Mouse (Mus musculus) embryonic facial prominence, embryonic 11.5 days (tissue): ENCODE data around the gene Muc4. TPM values are rescaled to one million over a fixed set of nuclear protein-coding genes. Genes with fewer than 3 reads are reported as not detected.

Source experiments
- ATAC-seq: fragments of 200-750 bp; cut with Nextera tagmentation; replicated peaks from 2 replicates; pipeline ENCODE4 v1.8.0; 2017; ENCODE audit warnings: low read depth; ENCODE audit not compliant: insufficient number of reproducible peaks, low FRiP score, low TSS enrichment
- DNase-seq: peaks from one replicate; pipeline ENCODE4 v3.0.0-alpha.2; 2015; ENCODE audit warnings: low spot score
- H3K27ac ChIP-seq: fragments of 300-500 bp; sonication (generic); replicated peaks from 2 replicates; pipeline ENCODE4 v1.5.1; 2014; ENCODE audit warnings: mild to moderate bottlenecking, low read depth, low read length, control low read depth
- H3K27me3 ChIP-seq: fragments of 300-500 bp; sonication (generic); 2 replicates; pipeline ENCODE4 v1.6.1; 2014; ENCODE audit warnings: mild to moderate bottlenecking, low read length, moderate library complexity, mixed read lengths; ENCODE audit not compliant: control insufficient read depth, insufficient read depth
- H3K36me3 ChIP-seq: fragments of 300-500 bp; sonication (generic); replicated peaks from 2 replicates; pipeline ENCODE4 v1.6.1; 2014; ENCODE audit warnings: low read depth, mild to moderate bottlenecking, low read length, moderate library complexity, mixed read lengths; ENCODE audit not compliant: control insufficient read depth, insufficient read depth
- H3K4me1 ChIP-seq: fragments of 300-500 bp; sonication (generic); 2 replicates; pipeline ENCODE4 v1.6.1; 2014; ENCODE audit warnings: low read length, mixed read lengths; ENCODE audit not compliant: control insufficient read depth, insufficient read depth
- H3K4me2 ChIP-seq: fragments of 300-500 bp; sonication (generic); 2 replicates; pipeline ENCODE4 v1.6.1; 2014; ENCODE audit warnings: low read depth, mild to moderate bottlenecking, control low read depth, low read length, moderate library complexity
- H3K4me3 ChIP-seq: fragments of 300-500 bp; sonication (generic); 2 replicates; pipeline ENCODE4 v1.5.1; 2014; ENCODE audit warnings: low read depth, low read length, control low read depth
- H3K9ac ChIP-seq: fragments of 300-500 bp; sonication (generic); replicated peaks from 2 replicates; pipeline ENCODE4 v1.6.1; 2014; ENCODE audit warnings: mild to moderate bottlenecking, control low read depth, low read length
- H3K9me3 ChIP-seq: fragments of 300-500 bp; sonication (generic); replicated peaks from 2 replicates; pipeline ENCODE4 v1.6.1; 2016; ENCODE audit warnings: mild to moderate bottlenecking, low read length, inconsistent platforms, mixed read lengths; ENCODE audit not compliant: control insufficient read depth
- WGBS: fragments of 180-500 bp; shearing (Covaris S2); extraction: QIAGEN DNeasy Blood & Tissue Kit; methylation state at CpG from one replicate; pipeline ENCODE4 v1.1.7; 2014; 5-methylcytosine and 5-hydroxymethylcytosine counted together
- polyA plus RNA-seq: library from polyadenylated mRNA; unstranded; fragments of >200 nt; fragmentation: Nextera tagmentation; extraction: Ambion mirVana; gene quantifications from 2 replicates; pipeline ENCODE4 v1.2.1, GENCODE M21; 2014

The Muc4 gene
- polyA plus RNA-seq, 1 experiment from 2014 or later = not detected

DNA sequence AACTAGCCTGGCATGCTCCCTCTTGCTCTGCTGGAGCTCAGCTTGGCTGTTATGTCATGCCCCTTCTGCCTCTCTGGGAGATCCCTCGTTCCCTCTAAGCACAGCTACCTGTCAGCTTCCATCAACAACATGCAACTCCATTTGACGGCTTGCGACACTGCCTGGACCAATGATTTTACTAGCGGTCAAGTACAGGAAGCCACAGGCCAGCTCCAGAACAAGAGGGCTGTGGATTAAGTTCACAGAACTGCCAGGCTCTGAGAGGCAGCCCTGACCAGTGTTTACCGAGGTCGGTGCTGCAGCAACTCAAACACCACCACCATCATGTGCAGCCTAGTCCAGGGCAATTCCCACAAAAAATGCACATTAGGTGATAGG is 86.8 kb downstream of the Muc4 start:
- H3K9me3 ChIP-seq = no peaks in the 10 kb centered on the region
- no peak overlapping the region for H3K27ac ChIP-seq
- H3K4me1 ChIP-seq = no peaks in the 10 kb centered on the region
- no peak overlapping the region for H3K4me3 ChIP-seq
- no peak overlapping the region for H3K4me2 ChIP-seq
- ATAC-seq (no peak), DNase-seq (no peak)
- no peak overlapping the region for H3K9ac ChIP-seq
- H3K36me3 ChIP-seq = no peaks in the 10 kb centered on the region; the same call in 1 of the 2 replicates
- H3K27me3 ChIP-seq = no peaks in the 10 kb centered on the region
- 76% methylated on average over 6 of the region's 6 CpGs for WGBS

- WGBS = 84% methylated on average over 5 of the region's 5 CpGs
- H3K9ac ChIP-seq = no peak overlapping the region
- H3K4me3 ChIP-seq = no peak overlapping the region
- no peak overlapping the region for H3K4me2 ChIP-seq
- ATAC-seq = no peak
- H3K4me1 ChIP-seq = no peaks in the 10 kb centered on the region
- DNase-seq = no peak
- H3K27me3 ChIP-seq = no peaks in the 10 kb centered on the region
- H3K9me3 ChIP-seq = no peaks in the 10 kb centered on the region
- H3K27ac ChIP-seq = no peak overlapping the region
- no peaks in the 10 kb centered on the region; the same call in 1 of the 2 replicates for H3K36me3 ChIP-seq
Observed at GRCm38 (mm10) chr16:32822881-32823280, 87.2 kb downstream of the Muc4 start.

DNA sequence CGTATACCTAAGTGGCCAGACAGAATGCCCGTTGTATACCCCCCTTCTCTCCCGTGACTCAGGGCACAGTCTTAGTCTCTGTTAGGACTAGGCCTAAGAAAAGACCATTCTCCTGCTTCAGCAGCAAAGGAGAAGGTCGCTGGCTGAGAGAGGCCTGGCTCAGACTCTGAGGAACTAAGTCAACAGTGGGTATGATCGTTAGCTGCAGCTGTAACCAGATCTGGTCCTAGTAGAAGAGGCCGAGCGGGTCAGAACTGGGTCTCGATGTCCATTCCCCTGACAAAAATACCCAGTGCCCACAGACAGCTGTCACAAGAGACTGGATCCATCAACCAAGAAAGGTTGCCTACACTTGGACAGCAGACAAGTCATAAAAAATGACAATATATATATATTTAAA is 87.8 kb downstream of the Muc4 start:
- no peak for ATAC-seq
- no peaks in the 10 kb centered on the region for H3K4me1 ChIP-seq
- H3K4me2 ChIP-seq = no peak overlapping the region
- no peaks in the 10 kb centered on the region for H3K27me3 ChIP-seq
- no peak overlapping the region for H3K4me3 ChIP-seq
- 84% methylated on average over 8 of the region's 8 CpGs for WGBS
- no peak overlapping the region for H3K9ac ChIP-seq
- H3K9me3 ChIP-seq = no peaks in the 10 kb centered on the region
- H3K27ac ChIP-seq = no peak overlapping the region
- H3K36me3 ChIP-seq = no peaks in the 10 kb centered on the region; the same call in 1 of the 2 replicates
- DNase-seq = no peak

DNA sequence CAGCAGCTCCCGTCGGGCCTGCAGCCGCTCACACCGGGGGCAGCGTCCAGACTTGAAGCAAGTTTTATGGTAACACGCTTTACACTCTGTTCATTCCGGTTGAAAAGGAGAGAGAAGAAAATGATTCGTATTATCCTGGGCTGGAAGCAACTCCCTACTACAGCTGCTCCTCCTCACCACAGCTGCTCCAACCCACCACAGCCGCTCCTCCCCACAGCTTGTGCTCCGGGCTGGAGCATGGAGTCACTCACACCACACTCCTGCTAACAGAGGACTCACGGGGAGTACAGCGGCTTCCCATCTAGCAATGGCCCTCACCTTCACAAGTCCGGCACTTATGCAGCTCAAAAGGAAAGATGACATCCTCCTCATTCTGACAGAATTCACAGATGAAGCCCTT is 88.4 kb downstream of the Muc4 start:
- H3K9me3 ChIP-seq = no peaks in the 10 kb centered on the region
- H3K4me2 ChIP-seq = no peak overlapping the region
- DNase-seq = no peak
- no peaks in the 10 kb centered on the region; the same call in 1 of the 2 replicates for H3K36me3 ChIP-seq
- no peaks in the 10 kb centered on the region for H3K27me3 ChIP-seq
- ATAC-seq = no peak
- no peak overlapping the region for H3K9ac ChIP-seq
- H3K4me3 ChIP-seq = no peak overlapping the region
- H3K4me1 ChIP-seq = no peaks in the 10 kb centered on the region
- H3K27ac ChIP-seq = no peak overlapping the region
- 94% methylated on average over 13 of the region's 13 CpGs for WGBS

DNA sequence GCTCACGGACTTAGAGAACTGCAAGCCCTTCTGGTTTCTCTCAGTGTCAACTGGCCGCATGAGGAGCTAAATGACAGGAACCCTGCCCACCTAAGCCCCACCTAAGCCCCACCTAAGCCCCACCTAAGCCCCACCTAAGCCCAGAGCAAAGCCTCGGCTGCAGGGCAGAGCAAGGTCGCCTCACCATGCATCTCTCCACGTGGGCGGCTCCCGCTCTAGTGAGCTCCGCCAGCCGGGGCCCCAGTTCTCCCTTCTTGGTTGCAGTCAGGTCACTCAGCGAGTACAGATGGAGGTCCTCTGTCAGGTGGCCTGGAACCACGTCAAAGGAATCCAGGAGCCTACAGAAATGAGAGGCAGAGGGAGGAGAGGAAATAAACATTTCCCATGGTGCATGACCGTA is 89.7 kb downstream of the Muc4 start:
- H3K4me2 ChIP-seq = no peak overlapping the region
- no peaks in the 10 kb centered on the region for H3K27me3 ChIP-seq
- no peak overlapping the region for H3K27ac ChIP-seq
- no peaks in the 10 kb centered on the region; the same call in 1 of the 2 replicates for H3K36me3 ChIP-seq
- ATAC-seq = no peak
- WGBS = 74% methylated on average over 12 of the region's 12 CpGs
- DNase-seq = no peak
- no peaks in the 10 kb centered on the region for H3K4me1 ChIP-seq
- no peak overlapping the region for H3K4me3 ChIP-seq
- H3K9ac ChIP-seq = no peak overlapping the region
- H3K9me3 ChIP-seq = no peaks in the 10 kb centered on the region

GRCm38 (mm10) chr16:32826521-32826920 is 90.8 kb downstream of the Muc4 start:
- Histone ChIP-seq H3K27ac (no peak overlapping the region), H3K36me3 (no peaks in the 10 kb centered on the region; the same call in 1 of the 2 replicates)
- no peak for DNase-seq

GRCm38 (mm10) chr16:32829104-32829503 is 93.4 kb downstream of the Muc4 start:
- Histone ChIP-seq H3K36me3 (no peaks in the 10 kb centered on the region; the same call in 1 of the 2 replicates), H3K4me1 (no peaks in the 10 kb centered on the region), H3K4me2 (no peak overlapping the region), H3K27me3 (no peaks in the 10 kb centered on the region), H3K9ac (no peak overlapping the region), H3K4me3 (no peak overlapping the region), H3K9me3 (no peaks in the 10 kb centered on the region), H3K27ac (no peak overlapping the region)
- DNase-seq (no peak), ATAC-seq (no peak)
- 91% methylated on average over 11 of the region's 11 CpGs for WGBS

More at GRCm38 (mm10) chr16:32826521-32826920, 90.8 kb downstream of the Muc4 start:
- H3K9ac ChIP-seq = no peak overlapping the region
- no peaks in the 10 kb centered on the region for H3K4me1 ChIP-seq
- H3K27me3 ChIP-seq = no peaks in the 10 kb centered on the region
- no peak overlapping the region for H3K4me2 ChIP-seq
- no peaks in the 10 kb centered on the region for H3K9me3 ChIP-seq
- ATAC-seq = no peak
- WGBS = 94% methylated on average over 11 of the region's 11 CpGs
- H3K4me3 ChIP-seq = no peak overlapping the region

- WGBS = 88% methylated on average over 4 of the region's 4 CpGs
- no peak overlapping the region for H3K27ac ChIP-seq
- H3K9ac ChIP-seq = no peak overlapping the region
- no peak overlapping the region for H3K4me3 ChIP-seq
- H3K27me3 ChIP-seq = no peaks in the 10 kb centered on the region
- H3K4me1 ChIP-seq = no peaks in the 10 kb centered on the region
- ATAC-seq (no peak), DNase-seq (no peak)
- no peaks in the 10 kb centered on the region for H3K36me3 ChIP-seq
- H3K4me2 ChIP-seq = no peak overlapping the region
- no peaks in the 10 kb centered on the region for H3K9me3 ChIP-seq
Observed at GRCm38 (mm10) chr16:32831501-32831900, 95.8 kb downstream of the Muc4 start.
